Mouse (Mus musculus) intestine, embryonic 14.5 days (tissue): ENCODE measurements at regions not wholly inside any gene's neighbourhood (a gene's known extent, or its start where the extent isn't known, plus 50 kb on each side); places are given as distances from the start of the nearest gene placed in this dataset.

Source experiments
- ATAC-seq: fragments of 200-750 bp; cut with Nextera tagmentation; replicated peaks from 2 replicates; pipeline ENCODE4 v1.8.0; 2017; ENCODE audit warnings: low read depth, moderate number of reproducible peaks, moderate TSS enrichment, moderate library complexity; ENCODE audit not compliant: low FRiP score, low TSS enrichment
- DNase-seq: peaks from one replicate; pipeline ENCODE4 v3.0.0-alpha.2; 2018; ENCODE audit warnings: low spot score
- H3K27ac ChIP-seq: fragments of 300-500 bp; sonication (generic); 2 replicates; pipeline ENCODE4 v1.5.1; 2014; ENCODE audit warnings: low read depth, mild to moderate bottlenecking, control low read depth
- H3K27me3 ChIP-seq: fragments of 300-500 bp; sonication (generic); replicated peaks from 2 replicates; pipeline ENCODE4 v1.6.1; 2014; ENCODE audit warnings: low read length, control low read depth; ENCODE audit not compliant: control insufficient read depth, insufficient read depth
- H3K36me3 ChIP-seq: fragments of 300-500 bp; sonication (generic); 2 replicates; pipeline ENCODE4 v1.6.1; 2014; ENCODE audit warnings: low read length, control low read depth; ENCODE audit not compliant: control insufficient read depth, insufficient read depth
- H3K4me1 ChIP-seq: fragments of 300-500 bp; sonication (generic); replicated peaks from 2 replicates; pipeline ENCODE4 v1.6.1; 2014; ENCODE audit warnings: low read length, control low read depth, mixed read lengths; ENCODE audit not compliant: control insufficient read depth, insufficient read depth
- H3K4me2 ChIP-seq: fragments of 300-500 bp; sonication (generic); 2 replicates; pipeline ENCODE4 v1.6.1; 2014; ENCODE audit warnings: low read length
- H3K4me3 ChIP-seq: fragments of 300-500 bp; sonication (generic); 2 replicates; pipeline ENCODE4 v1.5.1; 2014; ENCODE audit warnings: low read depth, low read length, control low read depth, mixed read lengths
- H3K9ac ChIP-seq: fragments of 300-500 bp; sonication (generic); 2 replicates; pipeline ENCODE4 v1.6.1; 2014; ENCODE audit warnings: mild to moderate bottlenecking, low read length
- H3K9me3 ChIP-seq: fragments of 300-500 bp; sonication (generic); 2 replicates; pipeline ENCODE4 v1.6.1; 2016; ENCODE audit warnings: low read length, control low read depth; ENCODE audit not compliant: control insufficient read depth
- WGBS: fragments of 180-500 bp; shearing (Covaris S2); extraction: QIAGEN DNeasy Blood & Tissue Kit; methylation state at CpG from one replicate; pipeline ENCODE4 v1.1.7; 2014; 5-methylcytosine and 5-hydroxymethylcytosine counted together

DNA sequence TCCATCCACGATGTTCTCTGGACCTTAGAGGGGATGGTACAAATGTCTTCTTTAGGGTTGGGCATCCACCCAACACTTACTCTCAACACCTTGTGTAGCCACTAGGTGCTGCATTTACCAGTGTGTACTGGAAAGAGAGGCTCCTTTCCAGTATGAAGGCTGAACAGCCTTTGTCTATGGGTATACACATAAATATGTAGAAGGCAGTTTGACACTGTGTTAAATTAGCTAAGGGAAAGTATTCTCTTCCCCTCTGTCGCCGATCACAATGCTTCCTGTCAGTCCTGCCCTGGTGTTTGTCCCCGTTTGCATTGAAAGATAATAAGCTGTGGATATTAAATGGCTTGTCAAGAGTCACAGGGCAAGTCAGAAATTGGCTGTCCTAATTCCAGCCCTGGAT lies 104.0 kb upstream of the Ddit4l start:
- H3K4me3 ChIP-seq: no peak overlapping the region
- 61% methylated on average over 4 of the region's 4 CpGs for WGBS
- H3K4me1 ChIP-seq: no peaks in the 10 kb centered on the region
- DNase-seq (no peak), ATAC-seq (no peak)
- no peak overlapping the region for H3K27ac ChIP-seq
- H3K36me3 ChIP-seq: no peaks in the 10 kb centered on the region
- H3K9me3 ChIP-seq: no peaks in the 10 kb centered on the region
- no peaks in the 10 kb centered on the region for H3K27me3 ChIP-seq
- H3K9ac ChIP-seq: no peak overlapping the region
- H3K4me2 ChIP-seq: no peak overlapping the region

DNA sequence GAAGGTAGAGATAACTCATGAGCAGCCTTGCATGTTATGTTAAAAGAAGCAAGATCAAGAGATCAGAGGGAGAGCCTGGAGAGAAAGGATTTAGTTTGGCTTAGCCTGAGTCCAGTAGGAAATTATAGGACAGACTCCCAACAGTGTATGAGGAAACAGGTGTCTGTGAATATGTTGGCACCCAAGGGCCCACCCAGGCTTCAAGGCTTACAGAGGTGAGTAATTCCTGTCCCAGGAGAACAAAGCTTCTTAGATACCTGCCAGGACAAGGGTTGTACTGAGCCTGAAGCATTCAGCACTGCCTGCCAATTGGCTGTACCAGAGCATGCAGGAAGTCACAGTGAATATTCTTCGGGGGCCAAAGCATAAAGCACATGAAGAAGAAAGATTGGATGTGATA lies 101.2 kb upstream of the Ddit4l start:
- no peaks in the 10 kb centered on the region for H3K27me3 ChIP-seq
- 95% methylated on average over 1 of the region's 1 CpGs for WGBS
- H3K9me3 ChIP-seq: no peaks in the 10 kb centered on the region
- no peaks in the 10 kb centered on the region for H3K36me3 ChIP-seq
- no peak overlapping the region for H3K4me2 ChIP-seq
- no peak overlapping the region for H3K27ac ChIP-seq
- DNase-seq (no peak), ATAC-seq (no peak)
- no peaks in the 10 kb centered on the region for H3K4me1 ChIP-seq
- no peak overlapping the region for H3K9ac ChIP-seq
- H3K4me3 ChIP-seq: no peak overlapping the region

DNA sequence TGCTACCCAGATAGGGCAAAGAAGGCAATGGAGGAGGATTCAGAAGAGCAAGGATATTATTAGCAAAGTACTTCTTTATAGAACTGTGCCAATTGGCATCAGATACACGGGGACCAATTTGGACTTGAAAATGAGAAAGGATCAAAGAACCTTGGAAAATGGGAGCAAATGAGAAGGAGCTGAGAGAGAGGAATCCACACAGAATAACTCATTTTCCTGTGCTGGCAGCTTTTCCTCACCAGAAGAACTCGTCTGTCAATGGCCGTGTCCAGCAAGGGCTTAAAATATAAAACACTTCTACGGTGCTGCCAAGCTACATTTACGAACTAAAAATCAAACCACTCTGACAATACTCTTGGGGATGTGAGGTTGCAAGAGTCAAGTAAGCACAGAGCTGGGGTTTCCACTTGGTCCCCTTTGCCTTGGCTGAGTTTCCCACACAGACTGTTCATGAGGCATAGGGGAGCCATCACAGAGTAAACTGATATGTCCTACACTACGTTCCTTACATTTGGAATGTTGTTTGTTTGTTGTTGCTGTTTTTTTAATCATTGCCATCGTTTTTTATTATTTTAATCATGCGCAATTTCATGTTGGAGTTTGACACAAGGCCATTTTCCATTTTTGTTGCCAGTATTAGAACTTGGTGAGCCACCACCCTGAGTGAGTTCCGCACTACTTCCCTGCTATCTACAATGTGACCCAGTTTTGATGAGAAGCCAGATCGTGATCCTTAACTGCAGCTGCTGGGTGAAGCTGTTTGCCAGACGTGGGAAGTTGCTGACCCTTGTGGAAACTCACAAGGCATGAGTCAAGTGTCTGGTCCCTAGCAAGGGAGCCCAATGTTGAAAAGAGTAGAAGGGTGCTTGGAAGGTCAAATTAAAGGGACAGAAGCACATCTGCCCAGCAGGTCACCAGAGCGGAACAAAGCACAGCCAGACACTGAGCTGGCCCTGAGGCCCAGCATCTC lies 95.5 kb upstream of the Ddit4l start:
- WGBS: 81% methylated on average over 12 of the region's 12 CpGs
- no peaks in the 10 kb centered on the region for H3K9me3 ChIP-seq
- no peak for DNase-seq
- no peaks in the 10 kb centered on the region for H3K36me3 ChIP-seq
- no peak overlapping the region for H3K4me3 ChIP-seq
- no peak overlapping the region for H3K4me2 ChIP-seq
- no peak for ATAC-seq
- H3K9ac ChIP-seq: no peak overlapping the region
- no peaks in the 10 kb centered on the region for H3K4me1 ChIP-seq
- no peaks in the 10 kb centered on the region for H3K27me3 ChIP-seq
- no peak overlapping the region for H3K27ac ChIP-seq

DNA sequence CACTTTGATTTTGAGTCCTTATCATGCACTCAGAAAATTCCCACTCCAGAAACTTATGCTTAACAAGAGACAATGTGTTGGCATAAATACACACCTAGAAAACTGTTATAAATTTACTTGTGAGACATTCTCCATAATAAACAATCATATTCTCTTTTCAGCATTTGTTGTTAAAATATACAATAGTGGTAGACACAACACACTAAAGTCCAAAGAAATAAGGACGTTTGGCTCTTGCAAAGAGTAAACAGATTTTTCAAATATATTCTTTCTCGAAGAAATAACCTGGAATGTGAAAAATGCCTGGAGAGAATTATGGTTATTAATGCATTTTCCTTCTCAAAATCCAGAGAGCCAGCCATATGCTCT lies 91.8 kb upstream of the Ddit4l start:
- H3K9ac ChIP-seq: no peak overlapping the region
- ATAC-seq (no peak), DNase-seq (no peak)
- H3K4me1 ChIP-seq: no peaks in the 10 kb centered on the region
- WGBS: 51% methylated on average over 2 of the region's 2 CpGs
- H3K36me3 ChIP-seq: no peaks in the 10 kb centered on the region
- no peak overlapping the region for H3K27ac ChIP-seq
- H3K4me3 ChIP-seq: no peak overlapping the region
- H3K27me3 ChIP-seq: no peaks in the 10 kb centered on the region
- no peak overlapping the region for H3K4me2 ChIP-seq
- no peaks in the 10 kb centered on the region for H3K9me3 ChIP-seq

DNA sequence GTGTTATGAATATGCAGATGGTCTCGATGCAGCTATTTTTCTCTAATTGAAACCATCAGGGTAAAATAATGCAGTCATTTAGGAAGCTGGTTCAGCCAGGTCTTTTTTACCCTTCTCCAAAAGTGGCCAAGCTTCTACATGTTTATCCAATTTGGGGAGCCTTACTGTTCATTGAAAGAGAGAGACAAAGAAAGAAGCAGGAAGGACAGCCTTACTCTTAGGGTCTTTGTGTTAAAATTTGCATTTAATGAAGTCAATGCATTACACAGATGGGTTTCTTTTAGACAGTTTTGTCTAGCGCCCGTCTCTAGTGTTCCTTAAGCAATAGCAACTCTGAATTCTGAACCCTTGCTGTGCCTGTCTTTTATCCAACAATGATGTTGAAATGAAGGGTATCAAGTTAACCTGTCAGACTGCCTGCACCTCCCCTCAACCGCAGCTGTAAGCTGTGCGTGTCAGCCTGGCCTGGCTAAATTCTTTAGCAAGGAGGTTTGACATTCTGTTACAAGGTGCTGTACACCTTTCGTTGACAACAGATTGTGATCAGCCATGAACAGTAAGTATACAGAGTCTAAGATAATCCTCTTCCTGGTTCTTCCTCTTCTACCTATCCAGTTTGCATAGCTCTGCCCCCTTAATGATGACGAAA lies 91.3 kb upstream of the Ddit4l start:
- Histone ChIP-seq H3K27ac (no peak overlapping the region), H3K27me3 (no peaks in the 10 kb centered on the region), H3K4me2 (no peak overlapping the region), H3K4me3 (no peak overlapping the region), H3K9me3 (no peaks in the 10 kb centered on the region), H3K4me1 (no peaks in the 10 kb centered on the region), H3K9ac (no peak overlapping the region), H3K36me3 (no peaks in the 10 kb centered on the region)
- WGBS: 73% methylated on average over 7 of the region's 7 CpGs
- DNase-seq (no peak), ATAC-seq (no peak)

DNA sequence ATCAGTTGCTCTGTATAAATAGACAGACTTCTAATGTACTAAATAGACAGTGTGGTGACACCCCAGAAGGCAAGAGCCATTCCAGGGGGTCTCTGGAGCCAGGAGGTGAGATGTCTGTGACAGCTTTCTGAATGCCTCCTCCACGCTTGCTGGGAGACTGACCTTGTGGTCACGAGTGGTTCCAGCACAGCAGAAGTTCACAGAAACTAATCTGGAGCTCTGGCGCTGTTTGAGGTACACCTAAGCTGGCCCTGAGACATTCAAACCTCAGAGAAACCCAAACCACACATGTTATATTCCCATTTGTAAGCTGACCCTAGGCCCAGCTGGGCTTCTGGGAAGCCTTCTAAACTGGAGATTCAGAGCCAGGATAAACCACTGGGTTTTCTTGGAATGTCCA lies 79.7 kb upstream of the Ddit4l start:
- 79% methylated on average over 3 of the region's 3 CpGs for WGBS
- ATAC-seq: no peak
- Histone ChIP-seq H3K27ac (no peak overlapping the region), H3K9ac (no peak overlapping the region), H3K27me3 (no peaks in the 10 kb centered on the region), H3K36me3 (no peaks in the 10 kb centered on the region), H3K9me3 (no peaks in the 10 kb centered on the region), H3K4me3 (no peak overlapping the region), H3K4me2 (no peak overlapping the region), H3K4me1 (no peaks in the 10 kb centered on the region)
- no peak for DNase-seq

DNA sequence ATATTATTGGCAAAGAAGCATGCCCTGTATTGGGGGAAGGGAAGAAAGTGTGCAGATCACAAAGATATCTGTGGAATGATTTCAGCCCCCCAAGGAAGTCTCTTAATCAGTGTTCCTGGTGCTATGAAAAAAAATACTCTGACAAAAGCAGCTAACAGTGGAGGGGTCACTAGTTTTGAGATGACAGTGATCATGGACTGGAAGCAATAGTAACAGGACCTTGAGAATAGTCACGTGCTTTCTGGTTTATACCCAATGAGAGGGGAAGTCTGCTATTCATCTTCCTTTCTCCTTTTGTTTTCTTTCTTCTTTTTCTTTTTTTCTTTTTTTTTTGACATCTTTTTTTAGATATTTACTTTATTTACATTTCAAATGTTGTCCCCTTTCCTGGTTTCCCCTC lies 79.1 kb upstream of the Ddit4l start:
- H3K9ac ChIP-seq: no peak overlapping the region
- no peak overlapping the region for H3K4me3 ChIP-seq
- no peaks in the 10 kb centered on the region for H3K27me3 ChIP-seq
- WGBS: 62% methylated on average over 1 of the region's 1 CpGs
- no peaks in the 10 kb centered on the region for H3K36me3 ChIP-seq
- no peaks in the 10 kb centered on the region for H3K9me3 ChIP-seq
- no peaks in the 10 kb centered on the region for H3K4me1 ChIP-seq
- no peak for ATAC-seq
- DNase-seq: no peak
- H3K4me2 ChIP-seq: no peak overlapping the region
- H3K27ac ChIP-seq: no peak overlapping the region

DNA sequence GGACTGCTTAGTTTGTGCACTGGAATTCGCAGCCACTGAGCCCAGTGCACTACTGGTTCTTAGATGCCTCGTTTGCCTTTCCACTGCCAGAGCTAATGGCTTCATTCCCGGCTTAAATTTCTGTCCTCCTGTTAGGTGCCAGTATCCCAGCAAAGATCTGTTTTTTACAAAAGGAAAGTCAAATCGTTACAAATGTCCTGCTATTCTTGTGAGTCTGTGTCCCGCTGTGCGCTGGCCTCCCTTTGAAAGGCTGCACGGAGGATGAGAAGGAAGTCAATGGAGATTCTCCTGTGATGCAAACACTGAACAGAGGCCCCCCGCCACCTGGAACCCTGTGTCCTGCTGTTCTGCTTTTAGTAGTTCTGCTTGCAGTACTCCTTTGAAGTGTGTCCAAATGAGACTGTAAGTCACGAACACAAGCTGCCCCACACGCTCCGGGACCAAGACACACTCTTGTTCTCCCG lies 74.0 kb upstream of the Ddit4l start:
- Histone ChIP-seq H3K9ac (no peak overlapping the region), H3K4me3 (no peak overlapping the region), H3K4me2 (peak overlapping the region; percentile 45), H3K27ac (no peak overlapping the region), H3K4me1 (peaks cover 3% of the 10 kb centered on the region; the same call in 1 of the 2 replicates), H3K9me3 (no peaks in the 10 kb centered on the region), H3K36me3 (no peaks in the 10 kb centered on the region), H3K27me3 (no peaks in the 10 kb centered on the region)
- ATAC-seq: no peak
- WGBS: 12% methylated on average over 12 of the region's 12 CpGs
- peak; percentile 71 for DNase-seq
